Mouse (Mus musculus): ENCODE results near the gene Wipi2.

Wipi2 gene

DNA sequence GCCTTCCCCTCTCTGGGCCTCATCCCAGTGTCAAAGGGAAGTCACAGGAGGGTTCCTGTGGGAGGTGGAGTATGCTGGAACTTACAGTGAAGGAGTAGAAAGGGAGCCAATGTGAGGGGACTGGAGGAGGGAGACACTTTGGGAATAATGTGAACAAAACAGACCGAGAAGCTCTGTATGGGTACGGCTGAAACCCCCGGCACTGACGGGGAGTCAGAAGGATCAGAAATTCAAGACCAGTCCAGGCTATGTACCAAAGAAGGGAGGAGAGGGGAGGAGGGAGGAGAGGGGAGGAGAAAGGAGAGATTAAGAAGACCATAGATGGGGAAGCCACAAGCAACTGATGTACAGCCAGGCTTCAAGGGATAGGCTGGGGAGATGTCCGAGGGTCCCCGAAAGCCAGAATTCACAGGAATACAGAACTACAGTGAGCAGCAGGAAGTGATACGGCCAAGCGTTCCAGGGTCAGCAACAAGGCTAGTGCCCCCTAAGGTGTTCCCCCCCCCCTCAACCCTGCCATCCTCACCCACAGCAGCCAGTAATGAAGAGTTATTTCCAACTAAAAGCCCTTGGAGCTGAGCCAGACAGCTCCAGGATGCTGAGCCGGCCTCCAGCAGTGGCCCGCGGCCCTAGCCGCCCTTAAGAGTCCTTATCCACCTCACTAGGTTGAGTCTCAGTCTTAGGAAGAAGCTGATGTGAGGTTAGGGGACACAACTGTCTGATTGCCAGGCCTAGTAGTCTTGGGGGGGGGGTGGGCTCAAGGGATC lies 65.7 kb downstream of the Wipi2 start:
- no peak for DNase-seq (ENCODE audit: low read depth, low spot score)

DNA sequence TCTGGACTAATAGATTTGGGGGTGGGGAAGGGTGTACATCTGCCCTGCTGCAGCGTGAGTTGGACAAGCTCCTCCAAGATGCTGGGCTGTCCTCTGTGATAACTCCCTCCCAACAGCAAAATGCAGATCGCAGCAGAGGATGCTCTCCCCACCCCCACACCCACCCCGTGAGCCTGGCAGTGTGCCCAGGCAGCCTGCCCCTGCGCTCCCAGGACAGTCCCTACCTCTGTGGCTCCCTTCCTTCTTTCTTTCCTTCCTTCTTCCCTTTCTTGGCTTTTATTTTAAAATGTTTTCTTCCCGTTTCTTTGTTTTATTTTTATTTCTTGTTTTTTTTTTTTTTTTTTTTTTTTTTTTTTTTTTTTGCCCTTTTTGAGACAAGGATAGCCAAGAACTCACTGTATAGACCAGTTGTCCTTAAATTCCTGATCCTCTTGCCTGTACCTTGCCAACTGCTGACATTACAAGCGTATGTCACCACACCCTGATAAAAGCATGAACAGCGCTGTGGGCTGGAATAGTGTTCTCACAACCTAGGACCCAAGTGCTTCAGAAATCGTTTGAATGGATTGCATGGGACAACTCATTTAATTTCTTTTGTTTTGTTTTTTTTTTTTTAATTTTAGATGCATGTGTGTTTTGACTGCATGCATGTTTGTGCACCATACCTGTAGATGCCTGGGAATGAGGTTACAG lies 66.4 kb downstream of the Wipi2 start:
- no peak for DNase-seq (ENCODE audit: low read depth, low spot score)

DNA sequence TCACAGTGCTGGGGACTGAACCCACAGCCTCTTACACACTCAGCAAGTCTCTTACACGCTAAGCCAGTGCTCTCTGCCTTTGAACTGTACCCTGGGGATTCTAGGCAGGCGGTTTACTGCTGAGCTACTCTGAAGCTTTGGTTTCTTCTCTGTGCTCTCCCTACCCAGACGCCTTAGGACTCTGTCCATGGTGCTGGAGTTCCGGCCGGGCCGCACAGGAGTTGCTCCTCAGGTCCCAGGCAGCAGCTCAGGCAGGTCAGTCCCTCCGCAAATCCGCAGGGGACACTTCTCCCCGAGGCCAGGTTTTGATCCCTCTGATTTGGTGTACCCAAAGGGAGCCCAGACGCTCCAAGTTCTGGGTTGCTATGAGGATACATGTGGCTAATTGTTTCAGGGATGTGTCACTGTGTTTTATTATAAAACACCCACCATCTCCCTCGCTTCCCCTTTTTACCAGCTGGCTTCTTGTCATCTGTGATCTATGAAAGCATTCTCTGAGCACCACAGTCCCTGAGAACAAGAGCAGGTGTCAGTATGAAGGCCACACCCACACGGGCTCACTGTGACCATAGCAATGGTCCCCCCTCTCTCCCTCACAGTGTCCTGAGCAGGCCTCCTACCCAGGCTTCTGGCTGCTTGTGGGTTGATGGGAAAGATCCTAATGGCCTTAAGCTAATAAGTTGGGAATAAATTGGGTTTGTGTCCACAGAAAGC lies 67.3 kb downstream of the Wipi2 start:
- no peak for DNase-seq (ENCODE audit: low read depth, low spot score)

- DNase-seq (ENCODE audit: low read depth, low spot score) = no peak
Measured at GRCm38 (mm10) chr5:142696258-142696657, 68.8 kb downstream of the Wipi2 start.

DNA sequence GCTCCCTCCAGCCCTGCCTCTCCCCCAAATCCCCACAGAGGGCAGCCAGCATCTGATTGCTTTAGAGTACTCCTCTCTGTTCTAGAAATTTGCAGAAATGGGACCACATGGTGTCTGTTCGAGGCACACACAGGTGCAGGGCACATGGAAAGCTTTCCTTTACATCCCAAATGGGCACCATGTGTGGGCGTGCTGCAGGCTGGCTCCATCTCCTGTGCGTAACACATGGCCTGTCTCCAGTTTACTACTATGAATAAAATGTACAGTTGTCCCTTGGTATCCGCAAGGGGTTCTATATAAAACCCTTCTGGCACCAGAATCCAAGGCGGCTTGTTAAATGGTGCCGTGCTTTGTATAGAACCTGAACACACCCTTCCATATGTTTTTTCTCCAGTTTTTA lies 69.4 kb downstream of the Wipi2 start:
- DNase-seq (ENCODE audit: low read depth, low spot score) = no peak

- DNase-seq (ENCODE audit: low read depth, low spot score) = no peak
Measured at GRCm38 (mm10) chr5:142697742-142698141, 70.2 kb downstream of the Wipi2 start.

- peak; percentile 64 for DNase-seq (ENCODE audit: low read depth, low spot score)
Measured at GRCm38 (mm10) chr5:142700842-142701589, 73.5 kb downstream of the Wipi2 start.

GRCm38 (mm10) chr5:142701651-142702510 lies 74.4 kb downstream of the Wipi2 start:
- peak; percentile 31 for DNase-seq (ENCODE audit: low read depth, low spot score)

DNA sequence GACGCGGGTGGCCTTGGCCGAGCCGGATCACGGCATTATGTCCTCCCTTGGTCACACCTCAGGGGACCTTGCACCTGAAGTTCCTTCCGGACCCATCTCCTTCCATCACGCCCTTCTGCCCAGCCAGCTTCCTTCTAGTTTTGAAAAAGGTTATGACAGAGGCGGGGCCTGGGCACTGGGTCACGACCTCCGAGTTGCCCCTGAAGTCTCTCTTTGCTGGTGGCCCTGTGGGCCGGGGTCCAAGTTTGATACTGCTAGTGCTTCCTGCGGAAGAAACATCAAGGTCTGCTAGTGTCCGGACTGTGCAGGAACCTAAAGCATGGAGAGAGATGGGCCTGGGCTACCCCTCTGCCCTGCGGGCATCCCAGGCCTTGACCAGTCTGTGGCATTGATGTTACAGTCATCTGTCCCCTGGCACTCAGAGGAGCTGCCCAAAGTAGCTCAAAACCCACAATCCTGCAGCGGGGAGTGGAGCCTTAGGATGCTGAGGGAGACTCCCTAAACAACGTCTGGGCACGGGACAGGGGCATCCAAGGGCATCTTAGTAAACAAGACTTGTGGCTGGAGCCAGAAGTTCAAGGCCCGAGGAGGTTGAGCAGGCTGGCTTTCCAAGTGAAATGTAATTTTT lies 75.1 kb downstream of the Wipi2 start:
- DNase-seq (ENCODE audit: low read depth, low spot score) = no peak

- DNase-seq (ENCODE audit: low read depth, low spot score) = no peak
Measured at GRCm38 (mm10) chr5:142703569-142703968, 76.1 kb downstream of the Wipi2 start.

GRCm38 (mm10) chr5:142707709-142708108 lies 80.2 kb downstream of the Wipi2 start:
- DNase-seq (ENCODE audit: low read depth, low spot score) = no peak

DNA sequence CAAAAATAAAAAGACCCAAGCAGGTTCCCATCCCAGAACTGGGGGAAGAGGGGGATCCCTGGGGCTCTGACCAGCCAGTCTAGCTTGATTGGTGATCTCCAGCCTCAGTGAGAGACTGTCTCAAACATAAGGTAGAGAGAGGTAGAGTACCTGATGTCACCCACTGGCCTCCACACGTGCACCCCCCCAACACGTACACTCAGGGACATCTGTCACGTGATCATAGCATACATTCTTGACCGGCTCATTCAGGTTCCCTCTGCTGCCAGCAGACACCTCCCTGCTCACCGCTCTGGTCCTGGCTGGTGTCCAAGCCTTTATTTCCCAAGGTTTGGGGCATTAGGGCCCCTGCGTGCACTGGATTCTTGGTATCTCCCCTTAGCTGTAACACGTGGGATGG lies 81.9 kb downstream of the Wipi2 start:
- no peak for DNase-seq (ENCODE audit: low read depth, low spot score)

DNA sequence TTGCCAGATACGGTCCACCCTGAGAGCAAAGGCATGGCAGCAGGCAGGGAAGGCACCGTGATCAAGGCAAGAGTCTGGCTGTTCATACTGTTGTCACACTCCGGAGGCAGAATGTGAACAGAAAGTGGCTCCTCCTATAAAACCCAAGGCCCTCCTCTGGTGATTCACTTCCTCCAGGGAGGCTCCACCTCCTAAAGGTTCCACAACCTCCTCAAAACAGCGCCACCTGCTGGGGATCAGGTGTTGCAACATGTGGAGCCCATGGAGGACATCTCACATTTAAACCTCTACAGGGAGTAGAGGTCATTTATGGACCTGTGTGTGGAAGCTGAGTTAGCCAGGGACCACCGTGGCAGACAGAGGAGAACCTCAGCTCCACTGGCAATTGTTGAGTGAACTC lies 84.9 kb downstream of the Wipi2 start:
- no peak for DNase-seq (ENCODE audit: low read depth, low spot score)

- DNase-seq (ENCODE audit: low read depth, low spot score) = no peak
Measured at GRCm38 (mm10) chr5:142713966-142714365, 86.5 kb downstream of the Wipi2 start.

DNA sequence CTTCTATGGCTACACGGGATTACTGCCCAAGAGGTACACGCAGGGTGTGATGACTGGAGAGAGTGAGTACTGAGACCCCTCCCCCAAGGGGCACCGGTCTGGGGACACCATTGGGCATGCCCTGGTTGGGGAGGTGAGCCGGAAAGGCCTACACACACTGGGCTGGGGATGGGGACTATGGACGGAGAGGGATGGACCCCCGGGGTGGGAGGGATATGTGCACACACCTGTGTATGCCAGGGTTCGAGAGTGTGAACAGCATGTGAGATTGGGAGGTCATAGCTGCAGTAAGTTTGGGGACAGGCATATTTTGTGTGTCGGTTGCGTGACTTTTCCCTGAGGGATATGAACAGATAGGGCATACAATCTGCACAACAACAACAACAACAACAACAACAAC lies 87.6 kb downstream of the Wipi2 start:
- no peak for DNase-seq (ENCODE audit: low read depth, low spot score)

DNA sequence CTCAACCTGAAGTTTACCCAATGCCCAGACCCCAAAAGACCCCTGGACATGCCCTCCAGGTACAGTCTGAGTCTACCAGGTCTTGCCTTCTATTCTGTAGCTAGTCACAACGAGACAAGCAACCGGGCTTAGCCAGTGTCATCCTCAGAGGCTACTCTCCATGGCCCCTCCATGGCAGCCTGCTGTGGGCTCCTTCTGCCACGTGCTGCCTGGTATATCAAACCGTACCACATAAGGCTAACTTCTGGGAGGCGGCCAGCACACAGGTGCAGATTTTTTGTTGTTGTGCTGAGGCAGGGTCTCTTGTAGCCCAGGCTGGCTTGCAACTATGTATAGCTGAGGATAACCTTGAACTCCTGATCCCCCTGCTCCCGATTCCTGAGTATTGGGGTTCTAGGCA lies 88.6 kb downstream of the Wipi2 start:
- no peak for DNase-seq (ENCODE audit: low read depth, low spot score)

DNA sequence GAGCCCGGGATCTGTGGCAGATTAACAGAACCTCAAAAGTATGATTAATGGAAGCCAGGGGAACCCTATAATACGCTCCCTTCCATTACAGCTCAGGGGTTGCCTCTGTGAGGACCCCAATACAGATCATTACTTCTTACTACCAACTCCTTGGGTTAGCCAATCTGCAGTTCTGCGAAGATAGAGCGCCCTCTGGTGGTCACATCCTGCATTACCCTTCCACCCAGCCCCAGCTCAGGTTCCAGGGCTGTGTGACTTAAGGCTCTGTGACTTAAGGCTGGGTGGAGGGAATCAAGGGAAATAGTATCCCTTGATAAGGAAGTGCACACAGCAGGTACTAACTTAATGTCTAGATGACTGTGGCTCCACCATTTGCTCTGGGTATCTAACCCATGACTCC lies 90.5 kb downstream of the Wipi2 start:
- no peak for DNase-seq (ENCODE audit: low read depth, low spot score)

GRCm38 (mm10) chr5:142718486-142718885 lies 91.0 kb downstream of the Wipi2 start:
- DNase-seq (ENCODE audit: low read depth, low spot score) = no peak

DNA sequence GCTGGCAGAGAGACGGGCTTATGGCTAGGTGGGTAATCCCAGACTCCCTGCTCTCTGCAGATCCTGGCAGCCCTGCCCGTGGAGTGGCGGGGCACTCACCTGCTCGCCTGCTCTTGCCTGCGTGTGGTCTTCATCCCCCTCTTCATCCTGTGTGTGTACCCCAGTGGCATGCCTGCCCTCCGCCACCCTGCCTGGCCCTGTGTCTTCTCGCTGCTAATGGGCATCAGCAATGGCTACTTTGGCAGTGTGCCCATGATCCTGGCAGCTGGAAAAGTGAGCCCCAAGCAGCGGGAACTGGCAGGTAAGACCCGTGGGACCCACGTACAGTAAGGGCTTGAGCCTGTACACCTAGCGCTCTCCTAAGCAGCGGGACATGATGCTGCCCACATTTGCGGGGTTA lies 92.4 kb downstream of the Wipi2 start:
- no peak for DNase-seq (ENCODE audit: low read depth, low spot score)
